ENCODE assay signal across 13 mouse cellular contexts in genomic region chr11:77934111-77934521, GRCm38 (mm10). TPM values are rescaled to one million over a fixed set of nuclear protein-coding genes. Genes with fewer than 3 reads are reported as not detected.
DNase-seq lines count a peak whose midpoint lies in the region; ATAC-seq lines count a peak whose summit lies in the region.
"Had no signal": no experiment of that assay in that cellular context is flagged by ENCODE, and none has a peak within 500 bp of the region (broad histone marks: within the 10 kb centered on the region; RNA-seq: fewer than 3 reads in every experiment).

No protein-coding gene starts in this region.

- peaks cover 20% of the 10 kb centered on the region for H3K27me3 ChIP-seq in midbrain, embryonic 14.5 days (ENCODE audit: control insufficient read depth, insufficient read depth, low read length)
- peaks cover 97% of the 10 kb centered on the region for H3K27me3 ChIP-seq in kidney, embryonic 15.5 days

- peak overlapping the region; percentile 45; the same call in 1 of the 2 replicates for H3K27ac ChIP-seq in midbrain, embryonic 14.5 days (replicated peaks; ENCODE audit: low read depth, low read length)
- no peak overlapping the region for H3K27ac ChIP-seq in kidney, embryonic 15.5 days
- H3K27ac ChIP-seq: liver, embryonic 13.5 days had no signal

- peaks cover 69% of the 10 kb centered on the region for H3K4me1 ChIP-seq in midbrain, embryonic 14.5 days (ENCODE audit: control insufficient read depth, insufficient read depth, low read length)
- peaks cover 18% of the 10 kb centered on the region for H3K4me1 ChIP-seq in kidney, embryonic 15.5 days

- H3K4me2 ChIP-seq in midbrain, embryonic 14.5 days (ENCODE audit: low read length) = peak overlapping the region; percentile 87
- no peak overlapping the region for H3K4me2 ChIP-seq in kidney, embryonic 15.5 days
- H3K4me2 ChIP-seq: liver, embryonic 13.5 days had no signal

- WGBS in midbrain, embryonic 14.5 days = 1% methylated on average over 4 of the region's 4 CpGs
- 3% methylated on average over 4 of the region's 4 CpGs for WGBS in kidney, embryonic 15.5 days

- ATAC-seq in midbrain, embryonic 14.5 days (ENCODE audit: low FRiP score, low TSS enrichment) = no peak
- ATAC-seq in kidney, embryonic 15.5 days (replicated peaks; ENCODE audit: low FRiP score) = no peak

- H3K9me3 ChIP-seq in midbrain, embryonic 14.5 days (ENCODE audit: control insufficient read depth, low read length) = no peaks in the 10 kb centered on the region
- no peaks in the 10 kb centered on the region for H3K9me3 ChIP-seq in kidney, embryonic 15.5 days (replicated peaks)
- H3K9me3 ChIP-seq: liver, embryonic 13.5 days had no signal

- peak overlapping the region; percentile 84 for H3K4me3 ChIP-seq in midbrain, embryonic 14.5 days (replicated peaks; ENCODE audit: low read depth, low read length)
- no peak overlapping the region for H3K4me3 ChIP-seq in kidney, embryonic 15.5 days (replicated peaks)
- H3K4me3 ChIP-seq: liver, embryonic 13.5 days; megakaryocyte, embryonic 14.5 days had no signal

- DNase-seq in ES-CJ7 (ENCODE audit: low read depth, low spot score) = peak; percentile 76
- DNase-seq in R1 (ENCODE audit: low read depth, low spot score) = peak; percentile 77
- DNase-seq in cerebellum, postnatal 36 days = peak; percentile 67 to 73
- no peak for DNase-seq in midbrain, embryonic 14.5 days
- DNase-seq in lung, postnatal 14 days = no peak
- no peak for DNase-seq in lung, postnatal 36 days
- no peak for DNase-seq in frontal cortex, postnatal 36 days (ENCODE audit: low spot score in 2 of 2)
- DNase-seq: adrenal gland, postnatal 25 days; kidney, adult 2 months; liver, embryonic 13.5 days had no signal

- H3K9ac ChIP-seq in midbrain, embryonic 14.5 days (replicated peaks; ENCODE audit: low read length) = peak overlapping the region; percentile 92; the same call in 1 of the 2 replicates
- H3K9ac ChIP-seq in kidney, embryonic 15.5 days = no peak overlapping the region
- H3K9ac ChIP-seq: liver, embryonic 13.5 days had no signal

- no peaks in the 10 kb centered on the region for H3K36me3 ChIP-seq in midbrain, embryonic 14.5 days (ENCODE audit: control insufficient read depth, insufficient read depth, low read length)
- no peaks in the 10 kb centered on the region for H3K36me3 ChIP-seq in kidney, embryonic 15.5 days
- H3K36me3 ChIP-seq: liver, embryonic 13.5 days had no signal

RNA-seq across cellular contexts. Expression of gene Sez6, which starts 3.5 kb away (rescaled TPM):
- polyA plus RNA-seq in midbrain, embryonic 14.5 days (2014; fragmentation: Nextera tagmentation; extraction: Ambion mirVana) = 121 and 124 TPM in 2 replicates
- polyA plus RNA-seq in kidney, embryonic 15.5 days (2015; fragmentation: Nextera tagmentation; extraction: Ambion mirVana) = 0.44 TPM in 1 of 2 replicates, not detected in the other
- polyA plus RNA-seq: spleen, adult 2 months had no signal

RNA-seq across cellular contexts. Expression of gene Pipox, which starts 40.2 kb away (rescaled TPM):
- polyA plus RNA-seq in midbrain, embryonic 14.5 days (2014; fragmentation: Nextera tagmentation; extraction: Ambion mirVana) = 4.0 and 4.2 TPM in 2 replicates
- 8.7 and 10.8 TPM in 2 replicates for polyA plus RNA-seq in kidney, embryonic 15.5 days (2015; fragmentation: Nextera tagmentation; extraction: Ambion mirVana)

RNA-seq across cellular contexts. Expression of gene Phf12, which starts 48.4 kb away (rescaled TPM):
- polyA plus RNA-seq in midbrain, embryonic 14.5 days (2014; fragmentation: Nextera tagmentation; extraction: Ambion mirVana) = 18.5 and 20.3 TPM in 2 replicates
- polyA plus RNA-seq in kidney, embryonic 15.5 days (2015; fragmentation: Nextera tagmentation; extraction: Ambion mirVana) = 15.0 and 20.5 TPM in 2 replicates

Comparison
In these comparisons a context has a peak if more than half of its experiments do, and no peak if none do; other contexts are left out.
1. DNase-seq: peak in ES-CJ7 (single experiment), R1 (single experiment) and cerebellum, postnatal 36 days (2 of 2); none in midbrain, embryonic 14.5 days (single experiment), lung, postnatal 14 days (single experiment), lung, postnatal 36 days (single experiment) and frontal cortex, postnatal 36 days (0 of 2).
2. RNA of gene Sez6, which starts 3.5 kb away (polyA plus RNA-seq): 121 to 124 TPM in midbrain, embryonic 14.5 days; 0.44 TPM in kidney, embryonic 15.5 days; every median in the first group is over 10 times any median in the second.